Mouse (Mus musculus) brown adipose tissue, adult 24 weeks (tissue): Measurements from ENCODE around the gene Thsd7b. TPM values are rescaled to one million over a fixed set of nuclear protein-coding genes. Genes with fewer than 3 reads are reported as not detected.
"Not testable (repeated sequence)": the region's sequence is repeated elsewhere in the genome, so short reads cannot be mapped to it uniquely, and the experiment has no call there.

Experiments
- H3K27ac ChIP-seq: fragments of 200-500 bp; replicated peaks from 2 replicates; pipeline ENCODE4 v1.5.1; 2012; ENCODE audit warnings: low read depth, mild to moderate bottlenecking, low read length
- H3K4me1 ChIP-seq: fragments of 200-500 bp; 2 replicates; pipeline ENCODE4 v1.6.1; 2012; ENCODE audit warnings: low read length, mixed read lengths; ENCODE audit not compliant: control insufficient read depth, insufficient read depth, insufficient read length
- H3K4me3 ChIP-seq: fragments of 200-500 bp; 2 replicates; pipeline ENCODE4 v1.5.1; 2012; ENCODE audit warnings: low read depth, mild to moderate bottlenecking, low read length, moderate library complexity; ENCODE audit not compliant: insufficient read depth
- polyA plus RNA-seq: library from polyadenylated mRNA; stranded (reverse); fragments of >200 nt; gene quantifications from 2 replicates; pipeline ENCODE4 v1.2.4, GENCODE M21; 2012; ENCODE audit not compliant: missing spikeins, insufficient read depth, insufficient read length

Gene Thsd7b
- polyA plus RNA-seq, 1 experiment: not detected

DNA sequence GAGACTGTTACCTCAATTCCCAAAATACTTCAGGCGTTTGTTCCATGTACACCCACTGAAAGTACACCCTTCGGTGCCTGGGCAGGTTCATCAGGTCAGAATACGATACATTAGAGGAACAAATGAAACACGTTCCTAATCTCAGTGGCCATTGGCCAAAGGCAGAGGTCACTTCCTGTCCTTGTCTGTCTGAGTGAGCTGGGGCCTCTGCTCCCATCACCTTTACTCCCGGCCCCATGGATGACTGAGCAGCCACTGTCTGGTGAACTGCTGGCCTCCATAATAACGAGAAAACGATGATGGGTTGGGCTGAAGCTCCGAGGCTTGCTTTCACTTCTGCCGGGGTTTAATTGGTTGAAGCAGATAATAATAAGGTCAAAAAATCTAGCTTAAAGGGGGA lies 670.0 kb downstream of the Thsd7b start:
- H3K4me1 ChIP-seq: no peaks in the 10 kb centered on the region
- H3K4me3 ChIP-seq: no peak overlapping the region
- no peak overlapping the region for H3K27ac ChIP-seq

DNA sequence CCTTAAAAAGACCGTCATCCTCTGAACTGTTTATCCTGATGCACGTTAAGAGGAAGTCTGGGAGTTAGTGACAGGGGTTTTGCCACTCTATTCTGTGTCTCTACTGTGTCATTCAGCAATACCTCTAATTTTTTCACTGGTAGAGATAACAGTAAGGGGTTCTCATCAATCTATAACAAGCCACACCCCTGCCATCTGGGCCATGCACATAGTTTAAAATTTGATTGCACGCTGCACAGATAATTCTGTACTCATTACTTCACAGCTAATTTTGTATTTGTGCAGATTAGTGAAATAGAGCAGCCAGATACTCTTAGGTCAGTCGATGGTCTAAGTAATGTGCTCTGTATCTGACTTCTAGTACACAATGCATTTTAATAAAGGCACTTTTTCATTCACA lies 673.9 kb downstream of the Thsd7b start:
- no peak overlapping the region for H3K27ac ChIP-seq
- H3K4me3 ChIP-seq: no peak overlapping the region
- H3K4me1 ChIP-seq: no peaks in the 10 kb centered on the region

GRCm38 (mm10) chr1:129955478-129955877 lies 682.4 kb downstream of the Thsd7b start:
- H3K27ac ChIP-seq: no peak overlapping the region
- H3K4me1 ChIP-seq: no peaks in the 10 kb centered on the region
- no peak overlapping the region for H3K4me3 ChIP-seq

DNA sequence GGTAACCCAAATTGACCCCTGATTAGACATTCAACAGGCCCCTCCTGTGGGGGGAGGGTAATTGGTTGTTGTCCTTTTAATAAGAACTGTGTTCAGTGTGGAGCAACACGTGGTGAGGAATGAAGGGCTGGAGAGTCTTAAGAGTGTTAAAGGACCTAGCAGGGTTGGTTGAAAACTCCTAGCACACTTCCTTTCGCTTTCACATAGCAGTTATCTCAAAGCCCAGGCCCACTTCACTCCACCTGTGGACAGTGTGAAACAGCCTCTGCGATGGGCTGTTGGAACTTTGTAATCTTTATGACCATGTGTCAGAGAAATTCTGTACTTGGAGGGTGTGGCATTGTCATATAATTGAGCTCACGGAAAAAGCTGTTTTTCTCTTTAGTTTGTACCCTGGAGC lies 683.5 kb downstream of the Thsd7b start:
- Histone ChIP-seq H3K4me3 (no peak overlapping the region), H3K27ac (no peak overlapping the region), H3K4me1 (no peaks in the 10 kb centered on the region)

DNA sequence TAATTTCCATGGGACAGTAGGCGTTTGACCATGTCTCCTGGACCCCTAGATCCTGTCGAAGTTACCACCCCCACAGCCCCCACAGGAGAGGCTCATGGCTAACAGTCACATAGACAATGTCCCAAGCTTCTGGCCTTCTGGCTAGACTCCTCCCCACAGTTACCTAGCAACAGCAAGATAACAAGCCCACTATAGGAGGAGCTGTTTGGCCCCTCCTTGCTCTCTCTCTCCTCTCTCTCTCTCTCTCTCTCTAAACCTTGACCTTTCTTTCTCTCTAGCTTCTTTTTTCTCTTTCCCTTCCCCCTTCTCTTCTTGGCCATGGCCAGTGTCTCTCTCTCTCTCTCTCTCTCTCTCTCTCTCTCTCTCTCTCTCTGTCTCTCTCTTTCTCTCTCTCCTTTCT lies 686.2 kb downstream of the Thsd7b start:
- not testable (repeated sequence) for H3K27ac ChIP-seq, H3K4me1 ChIP-seq, H3K4me3 ChIP-seq

- H3K4me1 ChIP-seq: no peaks in the 10 kb centered on the region
- H3K27ac ChIP-seq: no peak overlapping the region
- H3K4me3 ChIP-seq: no peak overlapping the region
Measured at GRCm38 (mm10) chr1:129963166-129963565, 690.1 kb downstream of the Thsd7b start.

DNA sequence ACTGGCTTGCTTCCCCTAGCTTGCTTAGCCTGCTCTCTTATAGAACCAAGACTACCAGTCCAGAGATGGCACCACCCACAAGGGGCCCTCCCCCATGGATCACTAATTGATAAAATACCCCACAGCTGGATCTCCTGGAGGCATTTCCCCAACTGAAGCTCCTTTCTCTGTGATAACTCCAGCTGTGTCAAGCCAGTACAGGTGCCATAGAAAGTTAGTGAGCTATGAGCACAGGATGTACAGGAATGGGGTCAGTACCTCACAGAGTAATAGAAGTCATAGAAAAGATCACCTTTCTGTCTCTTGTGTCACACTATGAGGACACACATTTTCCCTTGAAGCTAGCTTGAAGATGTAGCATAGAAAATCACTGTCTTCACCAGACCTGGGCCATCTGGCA lies 716.1 kb downstream of the Thsd7b start:
- not testable (repeated sequence) for H3K27ac ChIP-seq, H3K4me3 ChIP-seq

DNA sequence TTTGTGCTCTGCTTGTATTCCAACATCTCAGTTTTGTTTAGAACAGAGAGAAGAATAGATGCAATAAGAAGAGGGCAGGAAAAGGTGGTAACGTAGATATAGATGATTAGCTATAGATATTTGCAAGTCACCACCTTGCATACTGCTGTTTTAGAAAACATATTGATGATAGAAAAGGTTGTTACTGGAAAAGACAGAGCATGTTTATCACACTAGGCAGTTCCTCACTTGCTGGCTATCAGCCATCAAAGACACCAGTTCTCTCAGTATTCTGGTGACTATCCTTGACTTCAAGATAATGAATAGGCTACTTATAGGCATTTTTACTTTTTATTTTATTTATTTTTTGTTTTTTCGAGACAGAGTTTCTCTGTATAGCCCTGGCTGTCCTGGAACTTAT lies 717.7 kb downstream of the Thsd7b start:
- Histone ChIP-seq H3K4me1 (no peaks in the 10 kb centered on the region), H3K27ac (no peak overlapping the region), H3K4me3 (no peak overlapping the region)

More for the DNA sequence above, 716.1 kb downstream of the Thsd7b start:
- not testable (repeated sequence) for H3K4me1 ChIP-seq

- Histone ChIP-seq H3K27ac (no peak overlapping the region), H3K4me1 (no peaks in the 10 kb centered on the region), H3K4me3 (no peak overlapping the region)
Measured at GRCm38 (mm10) chr1:130055012-130055411, 781.9 kb downstream of the Thsd7b start.

- Histone ChIP-seq H3K4me3 (no peak overlapping the region), H3K27ac (no peak overlapping the region), H3K4me1 (no peaks in the 10 kb centered on the region)
Measured at GRCm38 (mm10) chr1:130062105-130062504, 789.0 kb downstream of the Thsd7b start.

GRCm38 (mm10) chr1:130066193-130066959 lies 793.3 kb downstream of the Thsd7b start:
- Histone ChIP-seq H3K4me3 (no peak overlapping the region), H3K4me1 (no peaks in the 10 kb centered on the region), H3K27ac (no peak overlapping the region)

DNA sequence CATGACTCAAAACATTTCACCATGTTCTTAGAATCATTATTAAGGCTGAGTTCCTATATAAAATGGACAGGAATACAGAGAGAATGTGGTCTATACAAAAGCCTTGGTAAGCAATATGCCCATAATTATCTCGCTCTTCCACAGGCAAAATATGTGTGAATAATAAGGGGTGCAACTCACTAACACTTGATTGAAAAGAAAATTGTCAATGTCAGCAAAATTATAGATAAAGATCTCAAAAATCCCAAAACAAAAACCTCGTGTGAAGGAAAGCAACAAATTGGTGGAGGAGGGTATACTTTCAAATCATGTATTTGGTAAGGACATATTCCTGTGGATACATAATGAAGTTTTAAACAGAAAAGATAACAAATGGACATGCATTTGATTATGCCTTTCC lies 810.7 kb downstream of the Thsd7b start:
- H3K27ac ChIP-seq: no peak overlapping the region
- H3K4me3 ChIP-seq: no peak overlapping the region
- H3K4me1 ChIP-seq: no peaks in the 10 kb centered on the region

DNA sequence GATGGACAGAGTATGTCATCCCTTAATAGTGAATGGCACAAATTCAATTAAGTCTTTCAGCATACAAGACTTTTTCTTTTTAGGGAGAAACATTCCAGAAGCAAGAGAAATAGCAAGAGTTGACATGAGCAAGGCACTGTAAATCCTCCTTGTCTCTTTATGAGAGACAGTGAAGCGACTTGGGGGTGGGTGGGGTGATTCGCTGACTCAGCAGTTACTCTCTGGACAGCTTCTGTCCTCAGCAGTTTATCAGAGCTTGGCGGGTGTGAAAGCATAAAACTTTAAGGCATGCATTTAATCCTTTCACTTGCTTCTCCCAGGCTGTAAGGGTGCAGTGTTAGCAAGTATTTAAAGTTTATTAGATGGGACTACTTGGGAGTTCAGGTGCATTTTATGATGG lies 812.1 kb downstream of the Thsd7b start:
- Histone ChIP-seq H3K4me3 (no peak overlapping the region), H3K4me1 (no peaks in the 10 kb centered on the region), H3K27ac (no peak overlapping the region)

- Histone ChIP-seq H3K4me3 (no peak overlapping the region), H3K27ac (no peak overlapping the region), H3K4me1 (no peaks in the 10 kb centered on the region)
Measured at GRCm38 (mm10) chr1:130085910-130086309, 812.8 kb downstream of the Thsd7b start.

DNA sequence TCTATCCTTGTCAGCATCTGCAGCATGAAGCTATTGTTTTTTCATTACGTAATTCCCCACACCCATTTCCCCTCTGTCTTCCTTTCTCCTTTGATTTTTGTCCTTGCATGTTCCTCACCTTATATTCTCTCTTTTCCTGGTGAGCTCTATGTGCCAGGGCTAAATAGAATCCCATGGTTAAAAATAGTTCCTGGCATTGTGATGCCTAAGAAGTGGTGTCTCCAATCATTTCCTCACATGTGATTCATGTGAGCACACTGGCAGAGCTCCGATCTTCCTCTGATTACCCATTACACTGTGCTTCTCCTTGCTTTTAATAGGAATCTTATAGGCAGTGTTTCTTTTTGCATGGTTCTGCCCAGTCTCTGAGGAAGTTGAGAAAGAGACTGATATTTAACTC lies 826.1 kb downstream of the Thsd7b start:
- no peak overlapping the region for H3K4me3 ChIP-seq
- no peak overlapping the region for H3K27ac ChIP-seq
- H3K4me1 ChIP-seq: no peaks in the 10 kb centered on the region

DNA sequence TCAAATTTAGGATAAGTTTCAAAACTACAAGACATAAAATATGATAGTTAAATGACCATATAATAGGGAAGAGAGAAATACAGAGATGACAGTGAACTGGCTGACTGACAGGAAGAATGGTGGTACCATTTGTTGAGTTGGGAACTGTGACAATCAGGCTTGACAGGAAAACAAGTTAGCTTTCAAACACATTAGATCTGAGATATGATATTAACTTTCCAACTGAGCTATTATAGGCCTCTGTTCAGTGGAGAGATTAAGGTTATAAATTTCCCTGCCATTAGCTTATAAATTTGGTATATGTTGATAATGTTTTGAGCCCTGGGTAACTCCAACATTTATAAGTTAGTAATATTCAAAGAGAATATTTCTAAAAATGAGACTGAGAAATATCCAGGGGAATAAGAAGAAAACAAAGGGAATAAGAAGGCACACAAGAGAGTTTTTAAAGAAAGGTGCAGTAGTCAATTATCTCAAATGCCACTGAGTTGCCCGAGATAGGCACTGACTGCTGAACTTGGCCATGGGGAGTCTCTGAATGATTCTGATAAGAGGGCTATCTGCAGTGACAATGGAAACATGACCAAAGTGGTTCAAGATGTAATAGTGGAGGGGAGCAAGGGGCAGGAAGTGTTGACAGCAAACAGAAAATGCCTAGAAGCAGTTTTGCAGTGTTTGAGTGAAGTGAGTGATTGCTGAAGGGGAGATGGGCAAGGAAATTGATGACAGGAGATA lies 839.6 kb downstream of the Thsd7b start:
- Histone ChIP-seq H3K4me3 (no peak overlapping the region), H3K27ac (no peak overlapping the region), H3K4me1 (no peaks in the 10 kb centered on the region)
